Mouse (Mus musculus): ENCODE measurements around the gene Capn12. TPM values are rescaled to one million over a fixed set of nuclear protein-coding genes. Genes with fewer than 3 reads are reported as not detected.
"Not testable (repeated sequence)": the region's sequence is repeated elsewhere in the genome, so short reads cannot be mapped to it uniquely, and the experiment has no call there.

Capn12 gene
- polyA plus RNA-seq, 1 experiment: 0.39 TPM

DNA sequence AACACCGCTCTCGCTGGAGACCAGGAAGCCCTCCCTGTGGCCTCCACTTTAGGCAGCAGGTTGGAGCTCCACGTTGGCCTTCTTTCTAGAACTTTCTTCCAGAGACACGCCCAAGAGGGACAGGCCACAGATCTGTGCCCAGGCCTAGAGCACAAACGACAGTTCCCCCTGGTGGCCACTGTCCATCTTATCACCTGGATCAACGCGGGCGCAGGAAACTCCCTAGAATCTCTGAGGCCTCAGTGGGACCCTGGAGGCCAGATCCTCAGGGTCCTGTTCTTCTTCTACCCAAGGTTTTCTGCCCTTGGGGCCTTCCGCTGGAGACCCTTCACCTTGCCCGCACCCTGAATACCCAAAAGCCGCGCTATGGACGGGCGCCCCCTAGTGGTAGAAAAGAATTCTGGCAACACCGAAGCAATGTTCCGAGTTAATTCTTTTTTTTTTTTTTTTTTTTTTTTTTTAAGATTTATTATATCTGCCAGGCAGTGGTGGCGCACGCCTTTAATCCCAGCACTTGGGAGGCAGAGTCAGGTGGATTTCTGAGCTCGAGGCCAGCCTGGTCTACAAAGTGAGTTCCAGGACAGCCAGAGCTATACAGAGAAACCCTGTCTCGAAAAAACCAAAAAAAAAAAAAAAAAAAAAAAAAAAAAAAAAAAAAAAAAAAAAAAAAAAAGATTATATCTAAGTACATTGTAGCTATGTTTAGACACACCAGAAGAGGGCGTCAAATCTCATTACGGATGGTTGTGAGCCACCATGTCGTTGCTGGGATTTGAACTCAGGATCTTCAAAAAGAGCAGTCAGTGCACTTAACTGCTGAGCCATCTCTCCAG is 13.5 kb upstream of the Capn12 start:
- not testable (repeated sequence) for H3ac ChIP-seq (ENCODE audit: control insufficient read depth, insufficient read length, low read depth)

GRCm38 (mm10) chr7:28870901-28871664 is 10.1 kb upstream of the Capn12 start:
- Histone ChIP-seq H3K27me3 (ENCODE audit: control insufficient read depth, insufficient read depth, insufficient read length) (no peaks in the 10 kb centered on the region), H3K4me3 (ENCODE audit: insufficient read depth, poor library complexity, severe bottlenecking) (no peak overlapping the region), H3K36me3 (ENCODE audit: control insufficient read depth, insufficient read depth) (no peaks in the 10 kb centered on the region), H3K79me3 (ENCODE audit: low read depth) (no peaks in the 10 kb centered on the region), H3ac (ENCODE audit: control insufficient read depth, insufficient read length, low read depth) (no peak overlapping the region), H3K79me2 (ENCODE audit: control insufficient read depth, insufficient read depth) (no peaks in the 10 kb centered on the region)
- TF ChIP-seq CTCF (IDR thresholded peaks at IDR 0.05; ENCODE audit: control insufficient read depth, insufficient read depth, insufficient read length) (no peak), CEBPB (IDR thresholded peaks at IDR 0.05; ENCODE audit: low read depth) (no peak), MYOD1 (IDR thresholded peaks at IDR 0.05; ENCODE audit: control insufficient read depth, insufficient read length, low read depth) (no peak), MYOG (IDR thresholded peaks at IDR 0.05; ENCODE audit: control insufficient read depth, extremely low read depth, insufficient read length) (no peak), FOSL1 (IDR thresholded peaks at IDR 0.05; ENCODE audit: insufficient read depth, low read length, poor library complexity, severe bottlenecking) (no peak), MAX (IDR thresholded peaks at IDR 0.05) (no peak), USF1 (IDR thresholded peaks at IDR 0.05; ENCODE audit: low read depth) (no peak)

More for the DNA sequence above, 13.5 kb upstream of the Capn12 start:
- H3K79me2 ChIP-seq (ENCODE audit: control insufficient read depth, insufficient read depth); H3K79me3 ChIP-seq (ENCODE audit: low read depth); H3K36me3 ChIP-seq (ENCODE audit: control insufficient read depth, insufficient read depth); H3K4me3 ChIP-seq (ENCODE audit: insufficient read depth, poor library complexity, severe bottlenecking); H3K27me3 ChIP-seq (ENCODE audit: control insufficient read depth, insufficient read depth, insufficient read length): not testable (repeated sequence)
- peak; percentile 66 for TF ChIP-seq CTCF (IDR thresholded peaks at IDR 0.05; ENCODE audit: control insufficient read depth, insufficient read depth, insufficient read length)

DNA sequence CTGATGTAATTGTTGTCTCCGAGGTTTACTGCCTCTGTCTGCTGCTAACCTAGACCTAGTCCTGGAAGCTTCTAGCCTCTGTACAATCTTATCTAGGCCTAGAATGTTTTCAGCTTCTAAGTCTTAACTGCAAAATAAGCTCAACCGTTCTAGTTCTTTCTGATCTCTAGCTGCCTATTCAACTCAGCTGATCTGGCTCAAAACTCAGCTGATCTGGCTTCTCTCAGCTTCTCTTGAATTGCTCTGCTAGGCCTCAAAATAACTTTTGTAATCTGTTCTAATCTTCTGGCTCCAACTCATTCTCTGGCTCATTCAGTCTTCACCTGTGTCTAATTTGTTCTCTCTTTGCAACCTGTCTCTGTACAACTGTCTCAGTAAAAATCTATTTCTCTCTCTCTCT is 6.7 kb upstream of the Capn12 start:
- no peaks in the 10 kb centered on the region for H3K79me2 ChIP-seq (ENCODE audit: control insufficient read depth, insufficient read depth)
- no peaks in the 10 kb centered on the region for H3K79me3 ChIP-seq (ENCODE audit: low read depth)

DNA sequence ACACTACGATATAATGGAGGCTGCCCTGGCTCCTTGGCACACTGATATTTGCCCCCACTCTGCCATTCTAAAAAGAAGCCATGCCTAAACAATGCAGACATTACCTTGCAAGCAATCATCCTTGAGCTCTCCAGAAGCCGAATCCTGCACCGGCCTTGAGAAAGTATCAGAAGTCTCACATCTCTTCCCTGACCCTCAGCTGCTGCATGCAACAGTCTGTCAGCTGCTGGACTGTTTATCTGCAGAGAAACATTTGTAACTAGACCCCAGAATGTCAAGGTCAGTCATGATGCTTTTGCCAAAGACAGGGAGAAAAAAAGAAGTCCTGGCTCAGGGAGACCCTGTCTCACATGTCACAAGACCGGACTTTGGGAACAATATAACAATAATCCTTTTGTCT is 5.1 kb upstream of the Capn12 start:
- TF ChIP-seq CEBPB (IDR thresholded peaks at IDR 0.05; ENCODE audit: low read depth): no peak
- TF ChIP-seq MYOD1 (IDR thresholded peaks at IDR 0.05; ENCODE audit: control insufficient read depth, insufficient read length, low read depth): no peak
- TF ChIP-seq MYOG (IDR thresholded peaks at IDR 0.05; ENCODE audit: control insufficient read depth, extremely low read depth, insufficient read length): no peak
- no peak for TF ChIP-seq USF1 (IDR thresholded peaks at IDR 0.05; ENCODE audit: low read depth)
- no peak for TF ChIP-seq CTCF (IDR thresholded peaks at IDR 0.05; ENCODE audit: control insufficient read depth, insufficient read depth, insufficient read length)
- TF ChIP-seq MAX (IDR thresholded peaks at IDR 0.05): no peak
- TF ChIP-seq FOSL1 (IDR thresholded peaks at IDR 0.05; ENCODE audit: insufficient read depth, low read length, poor library complexity, severe bottlenecking): no peak
- H3K4me3 ChIP-seq (ENCODE audit: insufficient read depth, poor library complexity, severe bottlenecking): no peak overlapping the region
- no peaks in the 10 kb centered on the region for H3K36me3 ChIP-seq (ENCODE audit: control insufficient read depth, insufficient read depth)
- no peaks in the 10 kb centered on the region for H3K27me3 ChIP-seq (ENCODE audit: control insufficient read depth, insufficient read depth, insufficient read length)
- H3ac ChIP-seq (ENCODE audit: control insufficient read depth, insufficient read length, low read depth): no peak overlapping the region
- H3K79me2 ChIP-seq (ENCODE audit: control insufficient read depth, insufficient read depth): no peaks in the 10 kb centered on the region
- H3K79me3 ChIP-seq (ENCODE audit: low read depth): no peaks in the 10 kb centered on the region

More for the DNA sequence above, 6.7 kb upstream of the Capn12 start:
- H3K4me3 ChIP-seq (ENCODE audit: insufficient read depth, poor library complexity, severe bottlenecking): no peak overlapping the region
- no peaks in the 10 kb centered on the region for H3K36me3 ChIP-seq (ENCODE audit: control insufficient read depth, insufficient read depth)
- TF ChIP-seq USF1 (IDR thresholded peaks at IDR 0.05; ENCODE audit: low read depth) (no peak), MYOG (IDR thresholded peaks at IDR 0.05; ENCODE audit: control insufficient read depth, extremely low read depth, insufficient read length) (no peak), MYOD1 (IDR thresholded peaks at IDR 0.05; ENCODE audit: control insufficient read depth, insufficient read length, low read depth) (no peak), MAX (IDR thresholded peaks at IDR 0.05) (no peak), FOSL1 (IDR thresholded peaks at IDR 0.05; ENCODE audit: insufficient read depth, low read length, poor library complexity, severe bottlenecking) (no peak), CEBPB (IDR thresholded peaks at IDR 0.05; ENCODE audit: low read depth) (no peak), CTCF (IDR thresholded peaks at IDR 0.05; ENCODE audit: control insufficient read depth, insufficient read depth, insufficient read length) (no peak)
- H3ac ChIP-seq (ENCODE audit: control insufficient read depth, insufficient read length, low read depth): no peak overlapping the region
- no peaks in the 10 kb centered on the region for H3K27me3 ChIP-seq (ENCODE audit: control insufficient read depth, insufficient read depth, insufficient read length)

DNA sequence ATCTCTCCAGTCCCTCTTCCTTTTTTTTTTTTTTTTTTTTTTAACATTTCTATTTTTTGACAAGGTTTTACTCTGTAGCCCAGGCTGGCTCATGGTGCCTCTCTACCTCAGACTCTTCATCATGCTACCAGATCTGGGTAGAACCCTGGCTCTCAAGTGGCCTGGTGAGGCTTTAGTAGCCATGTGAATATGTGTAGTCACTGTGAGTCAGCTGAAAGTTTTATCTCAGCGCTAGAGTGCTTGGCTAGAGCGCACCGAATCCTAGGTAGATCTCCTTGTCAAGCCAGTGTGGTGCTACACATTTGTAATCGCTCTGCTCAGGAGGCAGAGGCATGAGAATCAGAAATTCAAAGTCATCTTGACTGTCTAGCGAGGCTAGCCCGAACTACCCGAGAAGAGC is 4.1 kb upstream of the Capn12 start:
- H3K4me3 ChIP-seq (ENCODE audit: insufficient read depth, poor library complexity, severe bottlenecking): no peak overlapping the region
- TF ChIP-seq MYOG (IDR thresholded peaks at IDR 0.05; ENCODE audit: control insufficient read depth, extremely low read depth, insufficient read length) (no peak), CEBPB (IDR thresholded peaks at IDR 0.05; ENCODE audit: low read depth) (no peak), USF1 (IDR thresholded peaks at IDR 0.05; ENCODE audit: low read depth) (no peak), FOSL1 (IDR thresholded peaks at IDR 0.05; ENCODE audit: insufficient read depth, low read length, poor library complexity, severe bottlenecking) (no peak), MYOD1 (IDR thresholded peaks at IDR 0.05; ENCODE audit: control insufficient read depth, insufficient read length, low read depth) (no peak), MAX (IDR thresholded peaks at IDR 0.05) (no peak), CTCF (IDR thresholded peaks at IDR 0.05; ENCODE audit: control insufficient read depth, insufficient read depth, insufficient read length) (no peak)

More for the DNA sequence above, 4.1 kb upstream of the Capn12 start:
- no peaks in the 10 kb centered on the region for H3K36me3 ChIP-seq (ENCODE audit: control insufficient read depth, insufficient read depth)
- no peak overlapping the region for H3ac ChIP-seq (ENCODE audit: control insufficient read depth, insufficient read length, low read depth)
- no peaks in the 10 kb centered on the region for H3K79me3 ChIP-seq (ENCODE audit: low read depth)
- H3K27me3 ChIP-seq (ENCODE audit: control insufficient read depth, insufficient read depth, insufficient read length): no peaks in the 10 kb centered on the region
- no peaks in the 10 kb centered on the region for H3K79me2 ChIP-seq (ENCODE audit: control insufficient read depth, insufficient read depth)

All from C2C12 (cell line).